Mouse (Mus musculus): ENCODE data around the gene Emc1.

DNA sequence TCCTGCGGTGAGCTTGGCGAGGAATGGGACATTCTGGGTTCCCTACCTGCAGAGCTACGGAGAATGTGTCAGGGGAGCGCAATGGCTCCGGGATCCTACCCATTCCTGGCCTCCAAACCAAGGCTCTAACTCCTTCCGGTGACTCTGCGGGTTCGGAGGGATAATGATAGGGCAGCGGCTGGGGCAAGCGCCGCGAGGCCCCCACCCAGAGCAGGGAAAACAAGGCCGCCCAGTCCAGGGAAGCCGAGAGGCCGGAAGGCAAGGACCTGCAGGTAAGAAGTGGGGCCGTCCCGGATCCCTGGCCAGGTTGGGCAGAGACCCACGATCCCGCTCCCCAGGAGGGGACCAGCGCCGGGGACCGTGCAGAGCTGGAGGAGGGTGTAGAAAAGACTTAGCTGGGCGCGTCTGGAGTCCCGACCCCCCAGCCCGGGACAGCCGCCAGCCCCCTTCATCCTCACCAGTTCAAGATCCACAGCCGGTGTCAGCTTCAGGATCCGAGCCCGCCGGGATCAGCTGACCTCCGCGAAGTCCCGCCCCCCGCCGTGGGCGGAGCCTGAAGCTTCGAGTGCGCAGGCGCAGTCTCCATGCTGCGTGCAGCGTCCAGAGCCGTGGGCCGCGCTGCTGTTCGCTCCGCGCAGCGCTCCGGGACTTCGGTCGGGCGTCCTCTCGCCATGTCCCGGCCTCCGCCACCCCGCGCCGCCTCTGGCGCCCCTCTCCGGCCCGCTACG lies 42.1 kb upstream of the Emc1 start, which contains the start of the genes Pqlc2 and Akr7a5:
- peak; percentile 86 for TF ChIP-seq POLR2A (IDR thresholded peaks at IDR 0.05; ENCODE audit: low read depth, low read length)
- no peak for TF ChIP-seq CTCF (IDR thresholded peaks at IDR 0.05; ENCODE audit: extremely low read depth, insufficient read length, insufficient replicate concordance, low read depth, low read length)
